Mouse (Mus musculus): ENCODE measurements around the gene Gm11239. TPM values are rescaled to one million over a fixed set of nuclear protein-coding genes. Genes with fewer than 3 reads are reported as not detected.
"Not testable (repeated sequence)": the region's sequence is repeated elsewhere in the genome, so short reads cannot be mapped to it uniquely, and the experiment has no call there.

Gm11239 gene
- not detected in 2 replicates for polyA plus RNA-seq (2016; fragmentation: Nextera tagmentation; extraction: Ambion mirVana)

- H3K4me1 ChIP-seq; H3K27ac ChIP-seq; H3K4me2 ChIP-seq (replicated peaks); ATAC-seq (ENCODE audit: low FRiP score, low read depth); H3K9ac ChIP-seq; H3K27me3 ChIP-seq (replicated peaks); H3K4me3 ChIP-seq; H3K9me3 ChIP-seq; H3K36me3 ChIP-seq: not testable (repeated sequence)
- no CpG with 5 or more reads among the region's 4 CpGs for WGBS
These were observed at the start of gene Gm11239 for GRCm38 (mm10) chr4:73668054-73668453. Gene Gm11239, plus strand, starts transcription at chr4:73668354.

- H3K27me3 ChIP-seq (replicated peaks); H3K27ac ChIP-seq; H3K9ac ChIP-seq; H3K4me2 ChIP-seq (replicated peaks); H3K4me1 ChIP-seq; H3K9me3 ChIP-seq; H3K4me3 ChIP-seq; ATAC-seq (ENCODE audit: low FRiP score, low read depth); H3K36me3 ChIP-seq: not testable (repeated sequence)
- WGBS, result no CpG with 5 or more reads among the region's 3 CpGs
These were observed 45.5 kb upstream of the Gm11239 start, which contains the start of gene Gm11237 for GRCm38 (mm10) chr4:73622684-73623083. Gene Gm11237, plus strand, starts transcription at chr4:73622984.

DNA sequence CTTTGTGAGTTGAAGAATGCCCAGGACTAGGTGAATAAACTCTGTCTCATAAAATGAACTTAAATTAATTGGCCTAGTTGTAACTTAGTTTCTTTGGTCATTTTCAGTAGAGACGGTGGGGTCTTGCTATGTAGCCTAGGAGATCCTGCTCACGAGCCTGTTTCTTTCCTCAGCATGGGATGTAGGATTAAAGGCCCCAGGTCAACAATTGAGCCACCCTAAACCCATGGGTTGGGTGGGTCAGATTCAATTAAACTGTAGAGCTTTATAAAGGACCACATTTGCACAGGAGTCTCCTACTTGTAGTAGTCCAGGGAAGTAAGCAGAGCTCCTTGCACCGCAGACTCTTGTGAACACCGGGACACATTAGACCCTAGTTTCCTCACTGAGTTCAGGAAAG lies 30.3 kb upstream of the Gm11239 start, which contains the start of gene Gm11236:
Gene Gm11236 (plus strand): TSS at position 301 of the 400 bp plus-strand sequence.
- not testable (repeated sequence) for H3K27ac ChIP-seq; H3K27me3 ChIP-seq (replicated peaks); H3K36me3 ChIP-seq; H3K4me2 ChIP-seq (replicated peaks); H3K9me3 ChIP-seq; ATAC-seq (ENCODE audit: low FRiP score, low read depth); H3K4me3 ChIP-seq; H3K9ac ChIP-seq; H3K4me1 ChIP-seq
- WGBS, result no CpG with 5 or more reads among the region's 4 CpGs

DNA sequence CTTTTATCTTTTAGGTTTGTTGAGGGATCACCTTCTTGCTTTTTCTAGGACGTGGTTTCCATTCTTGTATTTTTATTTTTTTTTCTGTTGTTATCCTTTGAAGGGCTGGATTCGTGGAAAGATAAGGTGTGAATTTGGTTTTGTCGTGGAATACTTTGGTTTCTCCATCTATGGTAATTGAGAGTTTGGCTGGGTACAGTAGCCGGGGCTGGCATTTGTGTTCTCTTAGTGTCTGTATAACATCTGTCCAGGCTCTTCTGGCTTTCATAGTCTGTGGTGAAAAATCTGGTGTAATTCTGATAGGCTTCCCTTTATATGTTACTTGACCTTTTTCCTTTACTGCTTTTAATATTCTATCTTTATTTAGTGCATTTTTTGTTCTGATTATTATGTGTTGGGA lies 6.3 kb upstream of the Gm11239 start:
- not testable (repeated sequence) for ATAC-seq (ENCODE audit: low FRiP score, low read depth); H3K4me2 ChIP-seq (replicated peaks); H3K4me1 ChIP-seq; H3K4me3 ChIP-seq; H3K9me3 ChIP-seq; H3K9ac ChIP-seq; H3K27ac ChIP-seq; H3K36me3 ChIP-seq; H3K27me3 ChIP-seq (replicated peaks)
- 85% methylated on average over 4 of the region's 4 CpGs for WGBS

DNA sequence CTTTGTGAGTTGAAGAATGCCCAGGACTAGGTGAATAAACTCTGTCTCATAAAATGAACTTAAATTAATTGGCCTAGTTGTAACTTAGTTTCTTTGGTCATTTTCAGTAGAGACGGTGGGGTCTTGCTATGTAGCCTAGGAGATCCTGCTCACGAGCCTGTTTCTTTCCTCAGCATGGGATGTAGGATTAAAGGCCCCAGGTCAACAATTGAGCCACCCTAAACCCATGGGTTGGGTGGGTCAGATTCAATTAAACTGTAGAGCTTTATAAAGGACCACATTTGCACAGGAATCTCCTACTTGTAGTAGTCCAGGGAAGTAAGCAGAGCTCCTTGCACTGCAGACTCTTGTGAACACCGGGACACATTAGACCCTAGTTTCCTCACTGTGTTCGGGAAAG lies 15.1 kb downstream of the Gm11239 start, which contains the start of gene Gm428:
Gene Gm428 (plus strand): TSS at position 301 of the 400 bp plus-strand sequence.
- not testable (repeated sequence) for H3K4me2 ChIP-seq (replicated peaks); H3K27ac ChIP-seq; H3K27me3 ChIP-seq (replicated peaks); H3K9me3 ChIP-seq; H3K4me1 ChIP-seq; ATAC-seq (ENCODE audit: low FRiP score, low read depth); H3K9ac ChIP-seq; H3K4me3 ChIP-seq; H3K36me3 ChIP-seq
- WGBS, result 92% methylated on average over 2 of the region's 4 CpGs

- no peak for ATAC-seq (ENCODE audit: low FRiP score, low read depth)
- WGBS, result 86% methylated on average over 1 of the region's 1 CpGs
- Histone ChIP-seq H3K9ac (no peak overlapping the region), H3K27ac (no peak overlapping the region), H3K27me3 (replicated peaks) (no peaks in the 10 kb centered on the region), H3K4me1 (no peaks in the 10 kb centered on the region), H3K36me3 (no peaks in the 10 kb centered on the region), H3K4me2 (replicated peaks) (no peak overlapping the region), H3K4me3 (no peak overlapping the region), H3K9me3 (no peaks in the 10 kb centered on the region)
These were observed 50.6 kb downstream of the Gm11239 start for GRCm38 (mm10) chr4:73718761-73719160.

DNA sequence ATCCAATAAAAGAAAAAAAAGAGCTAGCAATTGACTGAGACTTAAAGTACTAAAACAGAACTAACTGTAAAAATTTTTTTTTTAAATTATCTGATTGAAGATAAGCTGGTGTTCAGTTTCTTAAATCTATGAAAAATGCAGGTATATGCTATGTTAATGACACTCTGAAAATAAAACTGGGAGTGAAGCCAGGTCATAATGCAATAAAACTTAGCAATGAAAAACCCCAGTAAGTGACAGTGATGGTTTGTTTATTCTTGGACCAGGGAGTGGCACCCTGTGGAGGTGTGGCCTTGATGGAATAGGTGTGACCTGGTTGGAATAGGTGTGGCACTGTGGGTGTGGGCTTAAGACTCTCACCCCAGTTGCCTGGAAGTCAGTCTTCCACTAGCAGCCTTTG lies 51.7 kb downstream of the Gm11239 start:
- H3K27ac ChIP-seq, result no peak overlapping the region
- no peak overlapping the region for H3K4me3 ChIP-seq
- H3K4me2 ChIP-seq (replicated peaks), result no peak overlapping the region
- no peaks in the 10 kb centered on the region for H3K4me1 ChIP-seq
- no peak overlapping the region for H3K9ac ChIP-seq
- no peaks in the 10 kb centered on the region for H3K9me3 ChIP-seq
- H3K36me3 ChIP-seq, result no peaks in the 10 kb centered on the region
- H3K27me3 ChIP-seq (replicated peaks), result no peaks in the 10 kb centered on the region
- no peak for ATAC-seq (ENCODE audit: low FRiP score, low read depth)

Other genes starting within 250 kb of the Gm11239 start
- gene Gm11238, start 60.5 kb upstream of the Gm11239 start, polyA plus RNA-seq (2016; fragmentation: Nextera tagmentation; extraction: Ambion mirVana), result not detected in 2 replicates
- not detected in 2 replicates for gene Gm11237, start 45.4 kb upstream of the Gm11239 start, polyA plus RNA-seq (2016; fragmentation: Nextera tagmentation; extraction: Ambion mirVana)
- gene Gm11236, start 30.2 kb upstream of the Gm11239 start, polyA plus RNA-seq (2016; fragmentation: Nextera tagmentation; extraction: Ambion mirVana), result not detected in 2 replicates
- not detected in 2 replicates for gene Gm428, start 15.2 kb downstream of the Gm11239 start, polyA plus RNA-seq (2016; fragmentation: Nextera tagmentation; extraction: Ambion mirVana)
- gene Rasef, start 122.6 kb downstream of the Gm11239 start, polyA plus RNA-seq (2016; fragmentation: Nextera tagmentation; extraction: Ambion mirVana), result 0.28 and 0.33 TPM in 2 replicates
- gene Gm11758, start 207.9 kb downstream of the Gm11239 start, polyA plus RNA-seq (2016; fragmentation: Nextera tagmentation; extraction: Ambion mirVana), result not detected in 2 replicates
- not detected in 2 replicates for gene Gm11757, start 222.8 kb downstream of the Gm11239 start, polyA plus RNA-seq (2016; fragmentation: Nextera tagmentation; extraction: Ambion mirVana)
- gene Gm13871, start 237.6 kb downstream of the Gm11239 start, polyA plus RNA-seq (2016; fragmentation: Nextera tagmentation; extraction: Ambion mirVana), result not detected in 2 replicates

Data from neural tube, embryonic 12.5 days (tissue).